Mouse (Mus musculus) liver, adult (tissue): ENCODE measurements around the gene Hrh2.

Source experiments
- GATA4 ChIP-seq: IDR thresholded peaks from 2 replicates; pipeline ENCODE4 v1.6.1; 2014; ENCODE audit warnings: mild to moderate bottlenecking, low read length; ENCODE audit not compliant: insufficient replicate concordance

Gene Hrh2

DNA sequence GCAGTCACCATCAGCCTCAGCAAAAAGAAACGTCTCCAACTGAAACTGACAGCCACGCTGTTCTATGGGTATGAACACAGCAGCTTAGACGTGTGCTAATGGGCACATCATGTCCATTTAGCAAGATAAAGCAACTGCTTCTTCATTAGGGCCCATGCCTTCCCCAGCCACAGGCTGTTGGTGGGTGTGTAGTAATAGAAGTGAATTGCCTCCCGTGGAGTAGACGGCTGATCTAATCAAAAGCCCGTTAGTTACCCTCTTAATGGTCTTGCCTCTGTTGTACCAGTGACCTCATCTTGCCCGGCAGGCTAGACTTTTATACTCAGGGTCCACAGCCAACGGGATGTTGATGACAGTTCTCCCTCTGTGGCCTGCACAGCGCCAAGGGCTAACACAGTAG is 7.1 kb downstream of the Hrh2 start:
- TF ChIP-seq GATA4, result no peak

DNA sequence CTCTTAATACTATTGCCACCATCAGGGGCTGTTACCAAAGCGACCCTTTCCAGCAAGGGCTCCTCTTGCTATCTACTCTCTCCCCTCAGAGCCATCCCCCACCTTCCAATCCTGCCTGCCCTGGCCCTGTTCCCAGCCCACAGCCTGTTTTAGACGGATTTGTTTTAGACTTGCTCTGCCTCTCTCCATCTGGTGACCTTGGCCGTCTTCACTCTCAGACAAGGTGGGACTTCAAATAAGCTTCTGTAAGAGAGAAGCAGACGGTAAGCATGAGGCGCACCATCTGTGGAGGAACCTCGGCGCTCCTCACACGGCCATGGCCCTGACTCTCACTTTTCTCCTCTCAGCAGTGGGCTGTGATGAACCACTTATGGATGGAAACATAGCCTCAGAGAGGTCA is 10.5 kb downstream of the Hrh2 start:
- no peak for TF ChIP-seq GATA4

DNA sequence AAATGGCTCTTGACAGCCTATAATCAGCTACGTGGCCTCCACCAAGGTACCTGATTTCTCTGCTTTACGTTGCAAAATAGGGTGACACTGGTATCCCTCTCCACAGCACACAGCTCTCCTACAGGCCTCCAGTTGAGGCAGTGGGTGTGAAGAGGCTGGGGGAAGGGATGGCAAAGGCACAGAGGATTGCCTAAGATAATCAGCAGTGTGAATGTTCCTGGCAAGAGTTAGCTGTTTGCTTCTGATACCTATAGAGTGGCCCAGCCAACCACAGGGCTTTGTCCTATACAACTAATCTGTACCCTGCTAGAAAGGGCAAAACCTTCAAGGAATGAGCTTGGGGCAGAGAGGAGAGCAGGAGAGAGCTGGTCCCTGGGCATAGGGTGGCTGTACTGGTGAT is 11.5 kb downstream of the Hrh2 start:
- no peak for TF ChIP-seq GATA4

DNA sequence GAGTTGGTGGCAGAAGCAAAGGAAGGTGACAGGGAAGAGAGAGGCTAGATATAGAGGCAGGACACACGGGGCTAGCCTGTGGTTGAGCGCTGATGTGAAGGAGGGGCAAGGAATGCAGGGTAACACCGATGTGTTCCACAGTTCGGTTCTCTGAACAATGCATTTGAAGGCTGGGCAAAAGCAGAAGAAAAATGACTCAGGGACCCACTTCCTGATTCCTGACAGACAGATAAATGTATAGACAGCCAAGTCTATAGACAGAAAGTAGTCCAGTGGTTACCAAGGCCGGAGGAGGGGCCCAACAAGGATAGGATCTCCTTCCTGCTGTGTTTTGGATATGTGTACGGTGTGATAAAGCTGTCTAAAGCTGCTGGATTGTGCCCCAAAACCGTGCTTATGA is 13.3 kb downstream of the Hrh2 start:
- TF ChIP-seq GATA4, result no peak

DNA sequence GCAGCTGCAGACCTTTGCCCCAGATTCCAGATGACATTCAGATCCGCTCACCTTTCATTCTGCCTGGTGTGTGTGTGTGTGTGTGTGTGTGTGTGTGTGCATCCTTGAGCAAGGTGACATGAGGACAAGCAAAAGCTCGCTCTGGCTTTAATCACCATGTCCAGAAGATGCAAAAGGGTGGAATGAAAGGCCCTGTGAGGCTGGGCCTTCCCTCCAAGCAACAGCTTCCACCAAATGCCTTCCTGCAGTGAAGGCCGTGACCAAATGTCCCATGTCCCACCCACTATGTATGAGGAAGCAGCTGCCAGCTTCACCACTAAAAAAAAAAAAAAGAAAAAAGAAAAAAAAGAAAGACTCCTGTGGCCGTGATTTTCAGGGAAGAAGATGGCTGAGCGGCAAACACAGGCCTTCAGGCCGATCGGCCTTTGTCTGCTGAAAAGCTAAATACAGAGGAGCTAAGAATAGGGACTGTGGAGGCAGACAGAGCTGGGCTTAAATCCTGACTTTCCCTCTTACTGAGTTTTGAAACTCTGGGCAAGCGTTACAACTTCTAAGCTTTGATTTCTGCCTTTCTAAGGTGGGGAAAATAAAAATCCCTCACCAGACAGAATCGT is 14.3 kb downstream of the Hrh2 start:
- no peak for TF ChIP-seq GATA4

DNA sequence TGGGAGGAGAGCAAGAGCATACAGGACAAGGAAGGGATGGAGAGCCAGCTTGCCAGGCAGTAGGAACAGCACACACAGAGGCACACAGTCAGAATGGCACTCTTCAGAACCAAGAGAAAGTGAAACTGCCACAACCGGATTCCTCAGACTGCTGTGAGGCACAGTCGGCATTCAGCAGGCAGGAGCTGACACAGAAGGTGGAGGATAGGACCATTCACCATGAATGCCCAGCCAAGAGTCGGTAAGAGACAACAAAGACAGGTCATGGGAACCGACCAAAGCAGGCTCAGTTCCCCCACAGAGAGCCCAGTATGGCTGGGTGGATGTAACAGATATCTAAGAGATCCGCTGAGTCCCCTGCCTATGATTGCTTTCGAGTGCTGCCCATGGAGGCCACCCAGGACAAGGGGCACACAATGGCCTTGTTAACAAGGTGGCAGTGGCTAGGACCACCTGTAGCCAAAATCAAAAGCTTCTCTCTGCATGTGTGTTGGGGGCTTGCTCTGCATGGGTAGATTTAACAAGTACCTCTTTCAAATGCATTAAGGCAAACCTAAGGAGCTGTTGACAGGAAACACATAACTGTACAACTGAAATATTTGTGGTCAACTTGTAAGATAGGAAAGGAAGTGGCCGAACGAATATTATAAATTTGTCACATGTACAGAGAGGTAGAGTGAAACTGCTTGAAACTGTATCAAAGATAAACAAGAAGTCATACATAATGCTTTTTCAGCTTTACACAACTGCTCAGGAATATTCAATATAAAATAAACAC is 17.7 kb downstream of the Hrh2 start:
- TF ChIP-seq GATA4, result no peak

DNA sequence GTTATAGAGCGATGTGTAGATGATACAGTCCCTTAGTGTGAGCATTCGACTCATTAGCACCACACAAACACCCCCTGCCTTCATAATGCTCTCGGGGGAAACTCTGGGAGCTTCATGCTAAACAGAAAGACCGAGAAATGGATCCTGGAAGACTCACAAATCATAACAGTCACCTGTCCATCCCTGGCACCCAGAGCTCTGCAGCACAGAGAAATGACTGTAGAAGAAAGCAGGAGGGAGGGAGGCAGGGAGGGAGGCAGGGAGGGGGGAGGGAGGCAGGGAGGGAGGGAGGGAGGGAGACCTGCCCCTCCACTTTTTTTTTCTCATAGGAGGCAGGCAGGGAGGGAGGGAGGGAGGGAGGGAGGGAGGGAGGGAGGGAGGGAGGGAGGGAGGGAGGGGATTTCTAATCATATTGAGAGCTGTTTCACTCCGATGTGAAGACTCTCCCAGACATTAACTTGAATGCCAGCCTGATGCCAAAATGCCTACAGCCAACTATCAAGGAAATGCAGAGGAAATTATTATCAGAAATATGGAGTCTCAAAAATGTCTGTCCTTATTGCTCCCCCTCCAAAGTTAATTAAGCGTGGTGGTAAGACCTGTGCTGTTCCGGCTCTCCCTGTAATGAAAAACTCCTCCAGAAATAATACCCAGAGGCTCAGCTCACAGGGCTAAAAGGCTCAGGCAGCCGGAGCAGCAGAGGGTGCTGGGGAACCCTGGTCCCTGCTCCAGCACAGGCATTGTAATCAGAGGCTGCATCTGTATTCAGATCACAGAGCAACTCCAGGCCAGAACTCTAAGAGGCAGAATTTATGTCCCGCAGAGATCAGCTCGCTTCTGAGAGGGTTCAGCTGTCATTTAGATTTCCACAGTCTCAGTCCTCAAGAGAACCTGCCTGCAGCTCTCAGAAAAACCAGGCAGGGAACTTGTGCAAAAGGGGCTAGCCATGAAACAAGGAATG is 19.9 kb downstream of the Hrh2 start:
- TF ChIP-seq GATA4, result no peak

DNA sequence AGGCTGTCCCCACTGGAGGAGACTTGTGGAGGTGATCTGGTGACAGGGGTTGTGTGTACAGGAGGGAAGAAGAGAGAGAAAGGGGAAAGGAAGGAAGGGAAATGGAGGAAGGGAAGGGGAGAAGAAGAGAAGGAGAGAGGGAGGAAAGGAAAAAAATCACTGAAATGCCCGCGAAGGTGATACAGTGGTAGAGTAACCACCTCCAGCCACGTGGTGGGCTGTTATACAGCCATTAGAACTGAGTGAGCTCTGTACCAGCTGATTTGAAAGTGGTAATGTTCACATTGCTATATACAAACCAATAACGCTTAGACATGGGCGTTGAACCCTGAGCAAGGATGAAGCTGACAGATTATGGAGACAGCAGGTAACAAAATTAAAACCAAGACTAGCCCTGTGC is 20.6 kb downstream of the Hrh2 start:
- TF ChIP-seq GATA4, result no peak

DNA sequence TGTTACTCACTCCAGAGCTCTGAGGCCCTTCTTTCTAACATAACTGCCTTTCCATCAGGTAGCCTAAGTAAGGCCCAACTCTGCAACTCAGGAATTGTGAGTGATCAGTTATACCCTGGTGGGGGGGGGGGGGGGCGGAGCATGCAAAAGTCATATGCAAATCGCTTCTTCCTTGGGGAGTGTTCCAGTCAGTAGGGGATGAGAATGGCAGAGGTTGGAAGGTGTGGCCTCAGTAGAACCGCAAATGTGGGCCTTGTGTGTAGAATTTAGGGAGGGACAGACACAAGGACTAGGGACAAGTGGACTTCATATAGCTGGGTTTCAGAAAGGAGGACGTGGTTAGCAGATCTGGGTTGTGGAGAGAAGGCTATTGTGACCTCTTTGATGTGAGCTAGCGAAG is 23.3 kb downstream of the Hrh2 start:
- TF ChIP-seq GATA4, result no peak

DNA sequence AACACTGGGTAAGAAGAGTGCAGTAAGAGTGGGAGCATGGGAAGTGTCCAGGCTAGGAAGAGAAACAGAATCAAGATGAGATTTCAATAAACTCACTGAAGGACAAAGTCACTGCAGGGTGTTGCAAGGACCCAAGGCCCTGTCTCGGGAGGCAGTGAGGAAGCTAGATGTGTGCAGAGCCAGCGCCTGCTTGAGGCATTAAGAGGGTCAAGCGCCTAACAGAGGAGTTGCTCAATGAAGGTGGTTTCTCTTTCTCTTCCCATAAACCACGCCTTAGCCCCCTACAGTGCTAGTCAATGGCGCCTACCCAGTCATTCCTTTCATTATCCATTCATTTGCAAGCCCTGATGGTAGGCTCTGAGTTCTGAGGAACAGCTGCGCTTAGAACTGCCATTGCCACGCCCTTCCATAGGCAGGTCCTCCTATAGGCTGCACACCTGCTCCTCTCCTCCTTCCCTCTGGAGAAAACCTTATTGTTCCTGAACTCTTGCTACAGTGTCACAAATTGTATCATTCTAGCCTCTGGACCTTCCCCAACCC is 23.9 kb downstream of the Hrh2 start:
- no peak for TF ChIP-seq GATA4

DNA sequence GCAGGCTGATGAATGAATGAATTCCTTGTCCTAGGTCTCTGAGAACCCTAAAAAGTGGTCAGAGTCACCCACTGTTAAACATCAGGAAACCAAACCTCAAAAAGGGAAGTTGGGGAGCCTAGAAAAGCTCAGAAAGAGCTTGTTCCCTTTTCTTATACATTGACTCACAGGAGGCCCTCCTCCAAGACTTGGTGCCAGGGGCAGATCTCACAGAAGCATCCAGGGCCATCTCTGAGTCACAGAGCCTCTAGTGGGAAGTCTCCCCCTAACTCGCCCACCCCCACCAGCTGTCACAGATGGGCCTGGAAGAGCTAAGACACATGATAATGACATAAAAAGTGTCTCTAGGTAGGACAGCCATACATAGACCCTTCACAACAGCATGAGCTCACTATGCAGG is 26.4 kb downstream of the Hrh2 start:
- no peak for TF ChIP-seq GATA4

DNA sequence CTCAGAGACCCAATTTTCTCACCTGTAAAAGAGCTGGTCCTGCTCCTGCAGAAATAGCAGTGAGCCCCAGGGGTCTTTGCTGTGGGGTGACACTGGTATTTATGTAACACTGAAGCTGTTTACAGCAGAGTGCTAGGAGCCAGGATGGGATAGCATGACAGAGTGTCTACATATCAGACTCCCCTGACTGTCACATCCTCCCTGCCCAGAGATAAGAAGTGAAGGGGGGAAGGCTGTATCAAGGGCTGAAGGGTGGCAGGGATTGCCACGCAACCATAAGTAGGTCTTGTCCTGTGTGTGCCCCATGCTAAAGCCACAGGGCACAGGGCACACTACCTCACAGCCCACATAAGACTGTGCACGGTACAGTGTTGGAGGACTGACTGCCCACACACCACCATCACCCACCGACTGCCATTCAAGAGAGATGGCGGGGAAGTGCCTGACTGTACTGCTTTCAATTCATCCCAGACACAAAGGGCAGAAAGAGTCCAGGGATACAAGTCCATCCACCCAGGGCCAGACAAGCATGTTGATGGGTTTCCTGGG is 29.8 kb downstream of the Hrh2 start:
- TF ChIP-seq GATA4, result no peak

DNA sequence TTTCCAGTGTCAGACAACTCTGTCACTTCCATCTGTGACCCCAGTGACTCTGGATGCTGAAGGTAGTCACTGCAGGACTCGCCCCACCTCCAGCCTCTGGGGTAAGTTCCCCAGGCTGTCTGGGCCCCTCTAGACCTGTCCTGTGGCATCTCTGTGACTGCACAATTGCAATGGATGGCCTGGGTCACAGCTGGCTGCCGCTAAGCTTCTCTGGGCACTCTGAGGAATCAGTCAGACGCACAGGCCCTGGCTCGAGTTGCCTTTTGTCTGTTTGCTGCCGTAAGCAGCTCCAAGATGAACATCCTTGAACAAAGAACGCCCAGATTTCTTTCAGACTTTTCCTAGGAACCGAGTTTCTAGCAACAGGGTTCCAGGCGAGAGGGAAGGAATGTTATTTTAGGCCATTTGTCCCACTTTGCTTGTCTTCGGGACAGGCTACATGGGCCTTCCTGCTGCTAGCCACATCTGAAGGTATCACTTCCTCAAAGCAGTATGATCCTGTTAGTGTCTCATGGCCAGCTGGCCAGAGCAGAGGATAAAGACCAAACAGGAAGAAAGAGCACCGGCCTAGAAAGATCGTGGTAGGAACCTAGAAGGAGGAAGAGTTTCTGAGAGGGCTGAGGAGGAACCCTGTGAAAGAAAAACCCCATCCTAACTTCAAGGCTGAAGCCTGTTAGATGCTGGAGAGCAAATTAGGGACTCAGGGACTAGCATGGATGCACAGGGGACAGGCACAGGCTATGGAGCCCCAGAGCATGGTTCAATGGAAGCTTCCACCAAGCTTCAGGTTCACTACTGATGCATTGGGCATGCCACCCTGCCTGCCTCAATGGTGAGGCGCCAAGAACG is 31.2 kb downstream of the Hrh2 start:
- TF ChIP-seq GATA4, result no peak

DNA sequence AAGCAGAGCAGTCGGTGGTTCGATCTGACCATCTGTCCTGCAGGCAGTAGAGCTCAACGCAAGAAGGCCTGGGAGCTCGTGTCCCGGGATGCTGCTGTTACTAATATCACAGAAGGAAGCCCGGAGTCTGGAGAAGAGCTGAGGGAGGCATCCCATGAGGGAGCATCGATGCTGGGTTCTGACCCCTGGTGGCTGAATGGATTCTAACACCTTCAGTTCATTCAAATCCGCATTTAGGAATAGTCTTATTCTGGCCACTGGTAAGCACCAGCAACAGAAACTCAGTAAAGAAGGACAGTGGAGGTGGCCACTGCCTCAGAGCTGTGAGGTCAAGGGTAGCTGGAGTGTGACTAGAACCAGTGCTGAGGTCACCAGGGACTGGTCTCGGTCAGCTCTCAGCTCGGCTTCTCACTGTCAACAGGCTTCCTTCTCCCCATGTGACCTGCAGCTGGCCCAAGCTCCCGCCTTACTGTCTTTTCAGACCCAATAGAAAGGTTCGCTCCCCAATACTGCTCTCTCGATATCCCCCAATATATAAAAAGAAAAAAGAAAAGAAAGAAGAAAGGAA is 36.1 kb downstream of the Hrh2 start:
- no peak for TF ChIP-seq GATA4

DNA sequence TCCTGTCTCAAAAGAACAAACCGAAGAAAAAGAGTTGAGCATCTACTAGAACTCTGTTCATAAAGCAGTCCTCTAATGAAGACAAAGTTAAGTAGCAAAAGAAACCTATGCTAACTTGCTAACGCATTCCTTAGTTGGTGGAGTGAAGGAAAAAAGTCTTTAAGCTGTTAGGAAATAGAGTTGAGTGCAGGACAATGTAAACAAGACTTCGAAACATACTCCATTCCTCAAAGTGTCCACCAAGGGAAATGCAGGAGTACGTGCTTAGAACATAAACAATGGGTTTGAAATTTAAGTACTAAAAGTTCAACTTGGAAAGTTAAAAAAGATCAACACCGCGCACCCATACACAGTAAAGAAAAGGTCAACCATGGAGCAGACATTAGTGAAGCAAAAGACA is 38.2 kb downstream of the Hrh2 start:
- TF ChIP-seq GATA4, result no peak

DNA sequence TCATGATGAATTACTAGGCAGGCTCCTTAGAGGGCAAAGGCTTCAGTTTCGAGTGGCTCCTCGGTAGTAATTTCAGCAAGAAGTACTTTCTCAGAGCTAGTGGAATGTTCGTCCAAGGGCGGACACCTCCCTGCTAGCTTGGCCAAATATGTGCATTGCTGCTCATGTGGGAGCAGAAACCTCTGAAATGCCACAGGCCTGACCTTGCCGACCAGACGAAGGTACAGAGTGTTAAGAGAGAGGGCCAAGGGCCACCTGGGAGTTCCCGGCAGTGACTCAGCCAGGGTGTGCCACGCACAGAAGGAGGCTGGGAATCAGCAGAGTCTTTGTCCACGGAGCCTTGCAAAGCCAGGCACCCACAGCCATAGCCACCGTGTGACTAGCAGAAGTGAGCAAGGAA is 39.9 kb downstream of the Hrh2 start:
- TF ChIP-seq GATA4, result no peak
